Mouse (Mus musculus) retina, postnatal 7 days (tissue): ENCODE measurements around the gene Car5a.

Experiments
- DNase-seq: peaks from one replicate; pipeline ENCODE4 v3.0.0-alpha.2; 2012; ENCODE audit warnings: low read depth, low spot score

Gene Car5a

GRCm38 (mm10) chr8:121906542-121907512, 37.9 kb downstream of the Car5a start:
- no peak for DNase-seq

GRCm38 (mm10) chr8:121905864-121906263, 38.8 kb downstream of the Car5a start:
- no peak for DNase-seq

- DNase-seq: no peak
Measured at GRCm38 (mm10) chr8:121905420-121905819, 39.3 kb downstream of the Car5a start.

DNA sequence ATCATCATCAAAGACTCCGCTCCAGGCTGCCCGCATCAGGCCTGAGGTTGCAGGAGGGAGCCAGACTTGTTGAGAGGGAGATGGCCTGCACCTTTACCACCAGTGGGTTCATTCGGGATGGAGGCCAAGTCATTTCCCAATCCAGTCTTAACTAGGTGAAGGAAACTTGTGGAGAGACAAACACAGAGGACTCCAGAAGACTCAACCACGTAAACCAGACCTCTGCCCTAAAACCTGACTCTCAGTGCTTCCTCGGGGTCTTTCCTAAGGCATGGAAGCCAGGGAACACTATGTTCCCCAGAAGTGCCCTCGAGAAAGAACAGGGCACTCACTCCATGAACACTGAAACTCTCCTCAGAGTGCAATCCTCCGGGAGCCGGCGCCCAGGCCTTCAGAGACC, 39.7 kb downstream of the Car5a start:
- DNase-seq: no peak

- no peak for DNase-seq
Measured at GRCm38 (mm10) chr8:121903977-121904376, 40.7 kb downstream of the Car5a start.

GRCm38 (mm10) chr8:121901498-121902236, 43.0 kb downstream of the Car5a start:
- DNase-seq: no peak

GRCm38 (mm10) chr8:121899180-121900044, 45.3 kb downstream of the Car5a start:
- DNase-seq: no peak

DNA sequence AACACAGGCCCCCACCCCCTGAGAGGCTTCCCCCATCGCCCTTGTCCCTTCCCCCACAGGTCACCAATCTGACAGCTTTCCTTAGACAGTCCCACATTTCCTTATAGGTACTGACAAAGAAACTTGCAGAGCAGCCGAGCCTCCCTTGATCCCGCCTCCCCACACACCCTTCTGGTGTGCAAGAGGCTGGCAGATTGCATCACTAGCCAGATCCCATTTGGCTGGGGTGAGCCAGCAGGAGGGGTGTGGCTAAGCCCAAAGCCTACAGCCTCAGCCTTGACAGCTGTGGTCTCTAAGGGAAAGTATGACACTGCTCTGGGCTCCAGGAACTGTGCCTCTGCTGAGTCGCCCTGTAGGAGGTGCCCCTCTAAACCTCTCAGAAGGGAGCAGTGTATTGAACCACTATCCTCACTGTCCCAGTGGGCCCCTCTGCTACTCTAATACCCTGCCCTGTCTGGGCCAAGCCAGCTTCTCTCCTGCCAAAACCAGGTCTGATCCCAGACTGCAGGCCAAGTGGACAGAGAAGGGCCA, 46.2 kb downstream of the Car5a start:
- peak; percentile 61 for DNase-seq

GRCm38 (mm10) chr8:121897871-121898381, 46.8 kb downstream of the Car5a start:
- no peak for DNase-seq

GRCm38 (mm10) chr8:121897205-121897604, 47.5 kb downstream of the Car5a start:
- DNase-seq: no peak

DNA sequence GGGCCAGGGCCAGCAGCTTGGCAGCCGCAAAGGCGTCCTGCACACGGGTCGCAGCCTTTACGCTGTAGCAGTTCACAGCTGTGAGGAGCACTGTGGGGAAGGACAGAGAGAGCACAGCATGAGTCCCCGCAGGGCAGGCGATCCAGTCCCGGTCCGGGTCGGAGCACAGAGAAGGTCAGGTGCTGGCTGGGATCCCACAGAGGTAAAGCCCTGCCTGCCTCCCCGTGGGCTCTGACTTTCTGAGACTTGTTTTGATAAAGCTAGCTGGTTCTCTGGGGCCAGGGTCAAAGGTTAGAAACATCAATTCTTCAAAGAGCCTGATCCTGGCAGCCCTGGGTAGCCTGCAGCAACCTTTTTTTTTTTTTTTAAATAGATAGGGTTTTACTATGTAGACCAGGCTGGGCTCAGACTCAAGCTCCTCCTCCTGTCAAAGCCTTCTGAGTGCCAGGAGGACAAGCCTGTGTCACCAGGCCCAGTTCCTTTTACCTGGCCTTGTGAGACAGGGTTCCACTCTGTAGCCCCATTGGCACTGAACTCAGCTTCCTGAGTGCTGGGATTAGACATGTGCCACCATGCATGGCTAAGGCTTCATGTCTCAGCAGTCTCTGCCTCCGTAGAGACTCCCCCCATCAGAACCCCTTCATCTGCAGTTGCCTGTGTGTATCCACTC, 48.1 kb downstream of the Car5a start:
- no peak for DNase-seq

DNA sequence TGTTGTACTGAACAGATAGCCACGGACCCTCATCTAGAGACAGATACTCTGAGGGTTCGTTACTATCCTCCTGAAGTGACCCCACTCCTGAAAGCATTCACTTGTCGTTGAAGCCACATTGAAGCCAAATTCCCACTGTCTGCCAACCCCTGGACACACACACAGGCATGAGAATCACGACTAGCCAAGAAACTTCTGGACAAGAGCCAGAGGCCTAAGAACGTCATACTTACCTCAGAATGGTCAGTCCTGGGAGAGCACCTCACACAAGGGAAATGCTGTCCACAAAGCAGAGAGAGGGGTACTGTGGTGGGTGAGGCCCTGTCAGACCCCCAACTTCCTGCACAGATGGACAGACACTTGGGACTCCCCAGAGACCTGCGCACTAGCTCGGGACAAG, 48.8 kb downstream of the Car5a start:
- no peak for DNase-seq

DNA sequence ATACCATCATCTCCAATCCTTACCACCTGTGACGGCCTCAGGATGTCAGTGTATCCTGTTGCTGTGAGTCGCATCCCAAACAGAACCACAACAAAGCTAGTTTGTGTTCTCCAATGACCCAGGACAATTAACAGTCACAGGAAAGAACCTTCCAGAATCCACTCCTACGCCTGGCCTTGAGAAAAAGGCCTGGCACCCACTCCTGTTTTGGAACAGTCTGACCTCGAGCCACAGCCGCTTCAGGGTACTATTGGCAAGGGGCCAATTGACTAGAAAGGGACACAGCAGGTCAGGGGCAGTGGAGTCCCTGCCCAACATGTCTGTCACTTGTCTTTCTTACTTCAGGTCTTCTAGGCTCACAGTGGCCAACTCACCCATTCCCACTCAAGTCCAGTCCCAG, 51.8 kb downstream of the Car5a start:
- no peak for DNase-seq

DNA sequence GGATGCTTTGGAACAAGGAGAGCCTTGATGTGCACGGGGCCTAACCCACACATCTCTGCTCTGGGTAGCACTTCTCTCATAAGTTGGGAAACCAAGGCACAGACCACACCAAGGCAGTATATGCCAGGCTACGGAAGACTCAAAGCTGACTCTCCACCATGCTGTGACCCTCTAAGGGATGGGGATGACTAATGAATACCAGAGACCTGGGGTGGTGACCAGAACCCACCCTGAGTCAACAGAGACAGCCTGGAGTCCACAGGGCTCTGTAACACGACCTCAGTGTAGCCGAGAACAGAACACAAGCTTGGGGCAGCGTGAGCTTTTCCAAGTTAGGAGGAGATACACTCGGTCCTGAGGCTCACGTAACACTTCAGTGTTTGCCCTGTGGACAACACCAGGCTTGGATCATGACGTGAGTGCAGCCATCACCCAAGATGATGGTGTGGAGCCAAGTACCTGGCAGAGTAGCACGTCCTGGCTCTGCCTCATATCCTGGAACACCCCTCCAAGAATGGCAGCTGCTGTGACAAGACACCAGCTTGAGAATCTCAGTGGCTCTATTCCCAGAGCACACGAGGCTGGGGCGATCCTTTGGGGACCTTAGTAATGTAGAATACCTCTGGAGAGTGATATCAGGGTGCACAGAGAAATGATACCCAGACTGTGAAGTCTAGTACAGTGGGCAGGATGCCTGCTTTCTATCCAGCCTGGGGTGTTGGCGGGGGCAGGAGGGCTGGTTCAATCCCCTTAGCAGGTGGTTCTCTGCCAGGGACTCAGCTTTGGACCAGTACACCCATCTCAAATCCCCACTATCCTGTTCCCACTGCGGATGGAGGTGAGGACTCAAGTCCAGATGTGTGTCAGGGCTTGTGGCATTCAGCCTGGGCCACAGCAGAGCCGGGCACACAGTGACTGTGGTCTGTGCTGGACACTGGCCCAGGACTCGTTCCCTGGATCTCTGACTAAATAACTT, 54.6 kb downstream of the Car5a start:
- DNase-seq: no peak

- DNase-seq: no peak
Measured at GRCm38 (mm10) chr8:121889317-121889716, 55.4 kb downstream of the Car5a start.

DNA sequence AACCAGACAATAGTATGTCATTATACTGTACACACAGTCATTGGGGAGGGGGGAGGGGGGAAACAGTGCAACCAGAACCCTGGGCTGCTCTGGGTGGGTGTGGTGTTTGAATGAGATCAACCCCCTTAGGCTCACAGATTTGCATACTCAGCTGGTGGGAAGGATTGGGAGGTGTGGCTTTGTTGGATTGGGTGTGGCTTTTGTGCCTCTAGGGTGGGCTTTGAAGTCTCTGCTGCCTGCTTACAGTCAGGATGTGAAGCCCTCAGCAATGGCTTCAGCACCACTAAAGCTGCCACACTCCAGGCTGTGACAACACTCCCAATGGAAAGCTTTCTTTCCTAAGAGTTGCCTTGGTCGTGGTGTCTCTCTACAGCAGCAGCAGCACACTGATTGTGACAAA, 57.2 kb downstream of the Car5a start:
- no peak for DNase-seq

DNA sequence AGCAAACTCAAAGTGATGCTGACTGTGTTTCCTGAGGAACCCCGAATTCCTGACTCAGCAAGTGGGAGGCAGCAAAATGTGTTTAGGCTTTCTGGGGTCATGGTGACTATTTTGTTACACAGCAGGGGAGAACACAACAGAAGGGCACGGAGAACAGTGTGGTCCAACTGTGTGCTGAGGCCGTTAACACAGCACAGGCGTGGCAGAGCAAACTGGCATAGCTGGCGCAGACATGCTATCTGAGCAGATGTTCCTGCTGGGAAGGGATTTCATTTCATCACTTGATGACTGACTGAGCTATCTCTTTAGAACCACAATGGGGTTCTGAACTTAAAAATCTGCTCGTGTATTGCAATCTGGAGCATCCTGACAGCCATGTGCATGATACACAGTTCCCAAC, 59.3 kb downstream of the Car5a start:
- DNase-seq: no peak

DNA sequence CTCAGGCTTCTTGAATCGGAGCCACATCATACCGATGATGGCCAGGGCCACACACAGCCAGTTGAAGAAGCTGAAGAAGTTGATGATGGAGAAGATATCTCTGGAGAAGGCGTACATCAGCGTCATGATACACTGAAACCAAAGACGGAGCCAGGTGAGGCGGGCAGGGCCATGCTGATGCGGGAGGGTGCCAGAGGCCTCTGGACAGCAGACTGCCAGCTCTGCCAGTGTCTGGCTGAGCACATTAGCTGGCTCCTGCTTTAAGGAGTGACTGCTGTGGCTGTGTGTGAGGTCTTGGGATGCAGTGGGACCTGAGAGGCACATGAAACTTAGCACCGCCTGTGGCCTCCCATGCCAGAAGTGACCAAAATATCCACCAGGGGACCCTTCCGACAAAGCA, 59.7 kb downstream of the Car5a start:
- DNase-seq: no peak

DNA sequence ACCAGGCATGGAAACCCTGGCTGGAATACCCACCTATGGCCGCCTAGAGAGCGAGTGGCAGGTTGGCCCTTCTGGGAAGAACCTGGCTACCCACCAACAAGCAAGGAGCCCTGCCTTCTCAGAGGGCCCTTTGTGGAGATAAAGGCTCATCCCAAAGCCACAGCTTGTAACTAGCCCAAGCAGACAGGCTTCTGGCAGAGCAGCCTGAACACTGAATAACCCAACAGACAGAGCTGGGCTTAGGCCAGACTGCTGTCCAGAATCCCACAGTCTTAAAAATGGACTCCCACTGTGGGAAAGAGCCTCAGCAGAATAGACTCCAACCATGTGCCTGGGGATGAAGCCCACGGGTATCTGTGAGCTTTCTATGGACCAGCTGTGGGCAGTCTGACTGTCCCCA, 60.5 kb downstream of the Car5a start:
- DNase-seq: no peak

DNA sequence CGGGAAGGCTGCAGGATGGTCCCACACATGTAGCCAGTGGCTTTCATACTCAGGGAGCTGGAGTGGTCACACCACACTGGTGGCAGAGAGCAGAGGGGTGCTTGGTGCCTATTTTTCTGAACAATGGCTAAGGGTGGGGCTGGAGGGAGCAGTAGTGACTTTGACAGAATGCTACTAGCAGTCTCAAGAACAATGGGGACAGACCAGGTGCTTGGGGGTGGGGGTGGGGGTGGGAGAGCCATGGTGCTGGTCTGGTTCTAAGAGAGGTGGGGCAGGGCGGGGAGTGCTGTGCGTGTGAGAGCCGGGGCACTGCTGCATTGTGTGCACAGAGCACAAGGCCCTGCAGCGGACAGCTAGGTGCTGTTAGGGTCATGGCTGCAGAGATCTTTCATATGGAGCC, 62.8 kb downstream of the Car5a start:
- no peak for DNase-seq
